In the genomic region with DNA sequence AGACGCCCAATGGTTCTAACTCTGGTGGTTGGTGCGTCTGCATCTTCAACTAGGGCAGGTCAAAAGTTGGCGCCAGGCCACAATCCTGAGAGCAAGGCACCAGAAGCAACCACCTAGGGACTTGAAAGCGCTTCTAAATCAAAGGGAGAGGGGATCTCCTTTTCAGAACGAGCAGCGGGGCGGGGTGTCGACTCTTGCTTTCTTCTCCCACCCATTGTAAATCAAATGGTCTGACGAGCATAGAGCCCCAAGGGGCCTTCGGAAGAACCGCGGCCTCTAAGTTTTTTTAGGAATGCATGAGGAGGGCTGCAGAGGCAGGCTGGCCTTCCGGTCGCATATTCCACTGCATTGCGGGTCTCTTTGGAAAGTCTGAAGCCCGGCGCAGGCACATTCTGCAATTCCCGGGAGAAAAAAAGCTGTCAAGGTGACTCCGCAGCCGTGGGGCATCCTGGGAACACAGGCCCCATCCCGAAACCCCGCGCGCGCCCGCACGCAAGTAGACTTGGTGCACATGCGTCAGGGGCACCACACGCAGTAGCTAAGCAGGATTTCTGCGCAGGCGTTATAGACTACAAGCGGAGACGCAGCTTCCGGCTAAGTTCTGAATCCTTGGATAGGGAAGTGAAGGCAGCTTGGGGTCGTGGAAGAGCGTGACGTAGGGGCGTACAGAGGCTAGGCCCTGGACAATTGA, we compare ENCODE assay signal across 7 mouse cellular contexts. TPM values are rescaled to one million over a fixed set of nuclear protein-coding genes. Genes with fewer than 3 reads are reported as not detected.
DNase-seq lines count a peak whose midpoint lies in the region.

No protein-coding gene starts in this region.

- intact Hi-C loops in left cerebral cortex, postnatal 4 days (cut with DNase I) = loop anchor here (10.0 kb wide), 1 partner anchor 109 kb away; no protein-coding TSS in a partner anchor

- no peaks in the 10 kb centered on the region for H3K9me3 ChIP-seq in embryonic facial prominence, embryonic 10.5 days
- H3K9me3 ChIP-seq in midbrain, embryonic 10.5 days (replicated peaks) = no peaks in the 10 kb centered on the region

- peak overlapping the region; percentile 59 for H3K4me3 ChIP-seq in embryonic facial prominence, embryonic 10.5 days
- H3K4me3 ChIP-seq in midbrain, embryonic 10.5 days = peak overlapping the region; percentile 57

- H3K4me1 ChIP-seq in embryonic facial prominence, embryonic 10.5 days = peaks cover 16% of the 10 kb centered on the region
- peaks cover 16% of the 10 kb centered on the region for H3K4me1 ChIP-seq in midbrain, embryonic 10.5 days

- peak overlapping the region; percentile 79 for H3K27ac ChIP-seq in embryonic facial prominence, embryonic 10.5 days (replicated peaks)
- H3K27ac ChIP-seq in midbrain, embryonic 10.5 days (replicated peaks) = peak overlapping the region; percentile 83

- H3K27me3 ChIP-seq in embryonic facial prominence, embryonic 10.5 days (replicated peaks; ENCODE audit: low read depth, poor library complexity, severe bottlenecking) = peaks cover 9% of the 10 kb centered on the region
- peaks cover 8% of the 10 kb centered on the region for H3K27me3 ChIP-seq in midbrain, embryonic 10.5 days (ENCODE audit: low read depth, poor library complexity, severe bottlenecking)

- no peaks in the 10 kb centered on the region for H3K36me3 ChIP-seq in embryonic facial prominence, embryonic 10.5 days (replicated peaks)
- no peaks in the 10 kb centered on the region for H3K36me3 ChIP-seq in midbrain, embryonic 10.5 days

- peak; percentile 91 to 93 for DNase-seq in adrenal gland, postnatal 36 days
- peak; percentile 86 for DNase-seq in embryonic facial prominence, embryonic 10.5 days (ENCODE audit: low spot score)
- DNase-seq in heart, adult 18-20 months = peak; percentile 90 to 94
- peak; percentile 90 for DNase-seq in kidney, adult 11 months
- peak; percentile 88 for DNase-seq in left cerebral cortex, postnatal 4 days
- peak; percentile 86 for DNase-seq in midbrain, embryonic 10.5 days (ENCODE audit: low spot score)
- DNase-seq in skeletal muscle tissue, adult 2 months (ENCODE audit: low read depth, low spot score) = peak; percentile 92

- 1% methylated on average over 38 of the region's 38 CpGs for WGBS in embryonic facial prominence, embryonic 10.5 days
- WGBS in midbrain, embryonic 10.5 days = under 1% methylated on average over 38 of the region's 38 CpGs

RNA-seq across cellular contexts. Expression of a gene that starts 3.4 kb away (rescaled TPM):
- total RNA-seq in adrenal gland, postnatal 36 days (2021) = 1 to 10 TPM; 1.5 to 2.0 TPM
- 0.55 and 0.76 TPM in 2 replicates for polyA plus RNA-seq in embryonic facial prominence, embryonic 10.5 days (2016; fragmentation: Nextera tagmentation; extraction: Ambion mirVana)
- total RNA-seq in heart, adult 18-20 months (2021) = 1 to 10 TPM; 2.8 to 2.9 TPM
- total RNA-seq in left cerebral cortex, postnatal 4 days (2021) = 1 to 10 TPM; 1.2 TPM
- polyA plus RNA-seq in midbrain, embryonic 10.5 days (2016; fragmentation: Nextera tagmentation; extraction: Ambion mirVana) = 0.84 and 0.93 TPM in 2 replicates

RNA-seq across cellular contexts. Expression of a gene that starts 33.6 kb away (rescaled TPM):
- 100 to 1,000 TPM; 273 to 327 TPM for total RNA-seq in adrenal gland, postnatal 36 days (2021)
- 585 and 615 TPM in 2 replicates for polyA plus RNA-seq in embryonic facial prominence, embryonic 10.5 days (2016; fragmentation: Nextera tagmentation; extraction: Ambion mirVana)
- total RNA-seq in heart, adult 18-20 months (2021) = 100 to 1,000 TPM; 200 to 226 TPM
- 100 to 1,000 TPM; 481 to 486 TPM for total RNA-seq in left cerebral cortex, postnatal 4 days (2021)
- polyA plus RNA-seq in midbrain, embryonic 10.5 days (2016; fragmentation: Nextera tagmentation; extraction: Ambion mirVana) = 581 and 591 TPM in 2 replicates

RNA-seq across cellular contexts. Expression of a gene that starts 56.5 kb away (rescaled TPM):
- total RNA-seq in adrenal gland, postnatal 36 days (2021) = 10 to 100 TPM in 1 of 2 experiments, 1 to 10 TPM in 1; 7.9 to 14.6 TPM
- polyA plus RNA-seq in embryonic facial prominence, embryonic 10.5 days (2016; fragmentation: Nextera tagmentation; extraction: Ambion mirVana) = 0.54 and 1.00 TPM in 2 replicates
- 1 to 10 TPM; 4.7 to 4.9 TPM for total RNA-seq in heart, adult 18-20 months (2021)
- total RNA-seq in left cerebral cortex, postnatal 4 days (2021) = 10 to 100 TPM; 80.0 to 84.0 TPM
- 1.3 and 2.1 TPM in 2 replicates for polyA plus RNA-seq in midbrain, embryonic 10.5 days (2016; fragmentation: Nextera tagmentation; extraction: Ambion mirVana)

Comparison
In these comparisons a context has a peak if more than half of its experiments do, and no peak if none do; other contexts are left out.
1. Peak in every context shown above with its lines: DNase-seq, H3K4me3 ChIP-seq and H3K27ac ChIP-seq.
2. RNA of a gene that starts 56.5 kb away (total RNA-seq): 80.0 to 84.0 TPM in left cerebral cortex, postnatal 4 days; 7.9 to 14.6 TPM in adrenal gland, postnatal 36 days and 4.7 to 4.9 TPM in heart, adult 18-20 months; every median in the first group is over 4 times any median in the second.